Mouse (Mus musculus): ENCODE measurements around the gene Gm20792.
"Not testable (repeated sequence)": the region's sequence is repeated elsewhere in the genome, so short reads cannot be mapped to it uniquely, and the experiment has no call there.

Gene Gm20792

GRCm38 (mm10) chrY:48311555-48311954 lies at the start of gene Gm20792:
Gene Gm20792 (plus strand): TSS chrY:48311855.
- not testable (repeated sequence) for DNase-seq
